Mouse (Mus musculus) cerebellum, adult 11 months (tissue): ENCODE measurements around the gene Mdn1.

Experiments
- DNase-seq: peaks from one replicate; pipeline ENCODE4 v3.0.0; 2022

Mdn1 gene

DNA sequence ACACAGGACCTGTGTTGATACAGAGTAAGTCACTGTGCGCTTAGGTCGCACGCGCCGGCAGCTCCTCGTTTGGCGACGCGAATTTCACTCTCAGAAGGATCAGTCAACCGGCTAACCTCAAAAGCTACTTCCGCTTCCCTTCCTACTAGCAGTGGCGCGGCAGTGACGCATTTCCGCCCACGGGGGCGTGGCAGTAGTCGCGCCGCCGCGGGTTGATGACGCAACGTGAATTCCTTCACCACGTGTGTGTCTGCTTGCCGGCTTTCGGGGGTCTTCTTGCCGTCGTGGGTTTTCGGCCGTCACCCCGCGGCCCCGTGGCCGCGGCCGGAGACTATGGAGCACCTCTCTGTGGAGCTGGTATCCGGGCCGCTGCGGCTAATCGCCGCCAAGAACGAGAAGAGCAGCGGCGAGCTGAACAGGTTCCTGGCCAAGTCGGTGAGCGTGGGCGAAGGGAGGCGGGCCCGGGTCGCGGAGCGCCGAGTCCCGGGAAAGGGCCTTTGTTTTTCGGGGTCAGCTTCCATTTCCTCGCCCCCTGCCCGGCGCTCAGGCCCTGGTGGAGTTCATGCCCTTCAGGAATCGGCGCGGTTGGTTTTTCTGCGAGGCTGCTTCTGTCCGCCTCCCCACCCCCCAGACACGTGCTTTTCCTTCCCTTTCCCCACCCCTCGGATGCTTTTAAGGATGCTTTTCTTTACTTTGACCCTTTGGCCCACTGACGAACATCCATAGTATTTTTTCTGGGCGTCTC lies at the start of gene Mdn1:
TSS of gene Mdn1 (plus strand) at position 202 of the 745 bp plus-strand sequence.
- peak; percentile 90 for DNase-seq

DNA sequence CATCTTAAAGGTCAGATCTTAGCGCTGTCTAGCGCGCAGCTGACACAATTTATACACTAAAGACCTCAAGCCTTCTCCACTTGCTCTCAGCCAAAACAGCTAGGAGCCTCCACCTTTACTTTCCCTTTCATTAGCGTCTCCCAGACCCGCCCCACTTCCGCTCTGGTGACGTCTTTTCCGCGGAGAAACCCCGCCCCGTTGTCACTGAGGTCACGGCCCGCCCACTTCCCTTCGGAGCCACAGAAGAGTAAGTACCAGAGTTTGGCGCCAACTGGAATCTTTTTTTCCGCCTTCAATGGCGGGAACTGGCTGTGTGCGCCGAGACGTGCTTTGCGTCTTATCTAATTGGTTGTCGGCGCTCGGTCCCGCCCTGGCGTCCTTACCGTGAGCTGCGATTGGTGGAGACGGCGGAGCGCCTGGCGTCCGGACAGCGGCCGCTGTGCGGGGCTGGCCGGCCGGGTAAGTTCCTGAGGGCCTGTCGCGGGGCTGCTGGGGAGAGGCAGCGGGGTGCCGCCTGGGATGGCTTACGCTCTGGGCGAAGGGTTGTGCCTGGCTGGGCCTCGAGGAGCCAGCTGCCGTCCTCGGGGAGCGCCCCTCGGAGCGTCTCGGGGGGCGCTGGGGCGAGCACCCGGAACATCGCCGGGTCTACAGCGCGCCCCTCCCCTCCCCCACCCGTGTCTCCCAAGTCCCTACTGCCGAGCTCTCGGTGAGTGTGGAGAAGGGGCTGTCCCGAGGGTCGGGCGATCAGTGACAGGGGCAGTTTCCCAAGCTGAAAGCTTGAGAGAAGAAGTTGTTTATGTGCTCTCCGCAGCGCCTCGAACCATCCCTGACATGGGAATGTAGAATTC lies 41.7 kb upstream of the Mdn1 start, which contains the start of gene Casp8ap2:
TSS of gene Casp8ap2 (plus strand) at position 418 of the 848 bp plus-strand sequence.
- DNase-seq: peak; percentile 99

DNA sequence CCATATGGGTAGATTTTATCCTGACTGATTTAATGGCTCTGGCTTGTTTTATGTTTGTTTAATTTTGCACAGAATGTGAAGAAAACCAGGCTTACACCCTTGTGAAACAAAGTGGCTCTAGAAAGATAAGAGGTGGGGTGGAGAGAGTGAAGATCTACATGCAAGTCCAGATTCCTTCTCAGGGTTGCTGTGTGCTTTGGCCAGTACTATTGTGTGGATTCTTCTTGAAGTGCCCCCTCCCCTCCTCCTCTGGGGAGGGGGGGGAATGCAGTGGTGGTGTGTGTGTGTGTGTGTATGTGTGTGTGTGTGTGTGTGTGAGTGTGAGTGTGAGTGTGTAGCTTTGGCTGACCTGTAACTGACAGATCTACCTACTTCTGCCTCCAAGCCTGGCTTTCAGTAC lies 35.3 kb upstream of the Mdn1 start:
- DNase-seq: no peak

DNA sequence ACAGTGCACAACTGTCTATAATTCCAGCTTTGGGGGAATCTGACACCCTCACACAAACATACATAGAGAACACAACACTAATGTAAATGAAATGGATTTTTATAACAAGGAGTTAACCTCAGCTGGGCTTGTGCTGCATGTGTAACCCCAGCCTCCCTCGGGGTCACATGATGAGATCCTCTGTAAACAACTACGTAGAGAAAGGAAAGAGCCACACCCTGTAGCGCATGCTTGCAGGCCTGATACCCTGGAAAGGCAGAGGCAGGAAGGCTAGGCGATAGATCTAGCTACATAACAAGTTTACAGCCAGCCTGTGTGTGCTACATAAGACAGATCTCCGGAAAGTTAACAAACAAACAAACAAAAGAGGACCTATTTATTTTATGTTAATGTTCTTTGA lies 5.2 kb upstream of the Mdn1 start:
- no peak for DNase-seq

DNA sequence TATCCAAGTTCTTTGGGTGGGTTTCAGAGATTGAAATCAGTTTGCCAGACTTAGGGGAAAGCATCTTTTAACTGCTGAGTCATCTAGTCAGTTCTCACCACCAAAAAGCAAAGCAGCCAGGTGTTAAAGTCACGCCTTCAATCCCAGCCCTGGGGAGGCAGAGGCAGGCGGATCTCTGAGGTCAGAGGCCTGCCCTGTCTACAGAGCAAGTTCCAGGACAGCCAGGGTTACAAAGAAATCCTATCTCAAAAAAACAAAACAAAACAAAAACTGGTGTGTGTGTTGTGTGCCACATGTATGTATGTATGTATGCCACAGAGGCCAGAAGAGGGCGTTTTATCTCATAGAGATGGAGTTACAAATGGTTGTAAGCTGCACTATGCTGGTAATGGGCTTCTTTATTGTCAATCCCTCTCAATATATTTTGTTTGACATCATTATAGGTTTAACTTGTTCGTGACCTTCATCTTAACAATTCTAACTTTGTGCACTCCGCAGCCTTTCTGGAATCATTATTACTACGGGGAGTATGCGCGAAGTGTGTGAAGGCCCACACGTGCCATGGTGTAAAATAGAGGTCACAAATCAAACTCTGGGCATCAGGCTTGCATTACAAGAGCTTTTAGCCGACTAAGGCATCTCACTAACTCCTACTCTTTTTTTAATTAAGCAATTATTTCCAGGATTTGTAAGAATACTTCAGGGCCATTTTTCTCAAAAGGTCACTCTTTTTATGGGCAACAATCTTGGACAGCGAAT lies 594 bp upstream of the Mdn1 start:
- DNase-seq: no peak

DNA sequence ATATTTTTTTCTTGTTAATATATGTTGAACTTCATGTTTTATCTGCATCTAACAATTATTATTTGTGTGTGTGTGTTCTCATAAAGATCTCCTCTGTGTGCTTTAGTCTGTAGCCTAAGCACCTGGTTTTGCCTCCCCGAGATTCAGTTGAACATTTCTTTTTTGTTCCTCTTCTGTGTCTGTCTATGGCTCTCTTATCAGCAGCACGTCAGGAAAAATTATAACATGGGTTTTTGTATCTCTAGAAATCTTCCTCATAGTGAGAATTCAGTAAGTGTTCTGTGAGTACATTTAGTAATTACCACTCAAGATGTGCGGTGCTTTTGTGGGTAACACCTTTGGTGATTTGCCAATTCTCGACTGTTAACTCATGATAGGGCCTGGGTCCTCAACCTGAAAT lies 8.9 kb downstream of the Mdn1 start:
- DNase-seq: no peak

DNA sequence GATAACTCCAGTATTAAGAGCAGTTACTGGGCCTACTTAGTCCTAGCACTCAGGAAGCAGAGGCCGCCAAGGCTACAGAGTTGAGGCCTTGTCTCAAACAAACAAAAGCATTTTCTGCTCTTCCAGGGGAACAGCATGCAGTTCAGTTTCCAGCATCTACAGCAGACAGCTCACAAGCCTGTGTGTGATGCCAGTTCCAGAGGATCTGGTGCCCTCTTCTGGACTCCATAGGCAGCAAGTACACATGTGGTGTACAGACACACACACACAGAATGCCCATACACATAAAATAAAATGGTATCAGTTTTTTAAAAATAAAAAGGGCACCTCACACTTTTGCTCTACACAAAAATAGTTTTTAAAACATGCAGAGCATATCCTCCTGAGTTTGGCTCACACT lies 11.4 kb downstream of the Mdn1 start:
- DNase-seq: no peak

DNA sequence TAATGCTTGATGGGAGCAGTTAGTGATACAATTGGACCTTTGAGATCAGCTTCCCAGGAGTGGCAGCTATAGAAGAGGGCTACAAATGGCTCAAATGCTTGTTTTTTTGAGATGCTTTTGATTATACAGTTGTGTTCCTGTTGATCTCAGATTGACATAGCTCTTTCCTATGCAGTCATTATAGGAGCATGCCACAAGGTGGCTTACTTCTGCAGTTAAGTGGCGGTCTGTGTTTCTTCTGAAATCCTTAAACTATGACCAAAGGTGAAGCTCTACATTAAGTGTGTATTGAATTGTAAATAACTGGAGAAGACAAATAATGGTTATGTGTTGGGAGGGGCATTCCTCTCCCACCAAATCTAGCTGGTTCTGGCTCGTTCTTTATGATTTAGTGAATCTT lies 12.9 kb downstream of the Mdn1 start:
- no peak for DNase-seq

DNA sequence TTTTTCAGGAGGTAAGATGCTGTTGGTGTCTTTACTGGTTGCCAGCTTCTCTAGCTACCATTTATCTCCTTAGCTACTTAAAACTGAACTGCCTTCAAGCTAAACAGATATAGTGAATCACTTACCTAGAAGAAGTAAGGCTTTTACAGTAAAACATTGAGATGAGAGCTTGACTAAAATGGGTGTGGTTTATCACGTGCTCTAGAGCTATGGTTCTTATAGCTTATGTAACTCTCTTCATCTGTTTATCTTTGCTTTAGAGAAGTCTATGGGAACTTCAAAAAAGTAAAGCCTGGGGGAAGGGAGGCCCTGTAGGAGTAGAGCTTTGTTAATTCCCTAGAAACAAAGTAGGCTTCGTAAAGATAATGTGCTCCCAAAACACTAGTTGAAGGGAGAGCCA lies 17.1 kb downstream of the Mdn1 start:
- no peak for DNase-seq

DNA sequence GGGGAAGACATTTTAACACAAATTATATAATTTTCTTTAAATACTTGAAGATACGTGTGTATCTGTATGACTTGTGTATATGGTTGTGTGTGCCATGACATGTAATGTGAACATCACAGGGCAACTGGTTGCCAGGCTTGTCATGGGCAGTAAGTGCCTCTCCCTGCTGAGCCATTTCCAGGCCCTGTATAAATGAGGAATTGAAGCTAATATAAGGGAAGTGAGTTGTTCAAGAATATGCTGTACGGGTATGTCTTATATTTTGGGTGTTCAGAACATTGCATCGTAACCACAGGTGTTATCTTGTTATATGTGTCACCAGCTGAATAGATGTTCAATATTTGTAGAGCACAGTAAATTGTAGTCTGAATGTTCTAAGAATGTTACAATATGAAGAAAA lies 20.6 kb downstream of the Mdn1 start:
- no peak for DNase-seq

DNA sequence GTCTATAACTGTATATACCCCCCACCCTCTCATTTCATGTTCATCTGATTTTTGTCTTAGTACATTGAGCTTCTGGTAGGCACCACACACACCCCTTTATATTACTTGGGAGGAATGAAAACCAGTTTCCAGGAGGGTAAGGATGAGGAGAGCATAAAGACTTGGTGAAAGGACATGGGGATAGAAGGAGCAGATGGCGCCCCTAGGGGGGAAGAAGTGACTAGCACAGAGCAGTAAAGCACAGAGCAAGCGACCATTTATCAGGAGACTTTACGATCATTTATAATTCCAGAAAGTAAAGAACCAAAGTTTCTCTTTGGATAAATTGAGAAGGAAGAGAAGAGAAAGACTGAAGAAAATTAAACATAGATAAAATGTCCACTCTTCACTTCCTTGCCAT lies 23.9 kb downstream of the Mdn1 start:
- DNase-seq: no peak

DNA sequence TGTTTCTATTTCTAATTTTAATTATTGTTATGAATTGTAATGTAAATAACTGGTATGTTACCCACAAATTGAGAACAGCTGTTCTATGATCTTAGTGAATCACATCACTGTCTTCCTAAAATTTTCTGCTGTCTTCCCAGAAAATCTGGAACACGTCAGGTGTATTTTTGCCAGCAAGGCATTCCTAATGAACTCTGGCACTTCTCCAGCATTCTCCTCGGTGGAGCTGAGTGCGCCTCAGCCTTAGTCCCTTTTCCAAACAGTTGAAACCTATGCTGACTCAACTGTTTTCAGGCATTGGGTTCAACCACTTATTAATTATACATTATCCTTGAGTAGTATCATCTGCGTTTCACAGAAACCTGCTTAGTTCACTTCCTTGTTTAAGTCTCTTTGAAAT lies 25.6 kb downstream of the Mdn1 start:
- DNase-seq: no peak

DNA sequence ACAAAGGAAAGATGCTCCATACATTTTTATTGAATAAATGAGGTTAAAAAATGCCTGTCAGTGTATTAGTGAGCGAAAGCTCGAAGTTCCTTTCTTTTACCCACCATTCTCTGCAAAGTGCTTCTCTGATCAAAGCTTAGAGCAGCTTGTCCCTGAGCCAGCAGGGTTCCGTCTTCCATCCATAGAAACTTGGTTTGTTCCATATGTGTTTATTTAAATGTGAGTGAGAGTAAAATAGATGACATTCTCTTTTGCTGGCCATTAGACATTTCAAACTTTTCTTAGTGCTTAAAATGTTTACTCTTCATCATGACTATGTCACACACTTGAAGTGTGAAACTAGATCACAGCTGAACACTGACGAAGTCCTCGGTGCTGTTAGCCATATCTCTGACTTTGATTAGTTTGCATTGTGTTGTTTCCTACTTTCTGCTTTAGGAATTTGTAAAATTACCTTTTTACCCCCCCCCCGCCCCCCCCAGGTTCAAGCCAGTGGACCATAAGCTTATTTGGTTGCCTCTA lies 26.2 kb downstream of the Mdn1 start:
- no peak for DNase-seq

DNA sequence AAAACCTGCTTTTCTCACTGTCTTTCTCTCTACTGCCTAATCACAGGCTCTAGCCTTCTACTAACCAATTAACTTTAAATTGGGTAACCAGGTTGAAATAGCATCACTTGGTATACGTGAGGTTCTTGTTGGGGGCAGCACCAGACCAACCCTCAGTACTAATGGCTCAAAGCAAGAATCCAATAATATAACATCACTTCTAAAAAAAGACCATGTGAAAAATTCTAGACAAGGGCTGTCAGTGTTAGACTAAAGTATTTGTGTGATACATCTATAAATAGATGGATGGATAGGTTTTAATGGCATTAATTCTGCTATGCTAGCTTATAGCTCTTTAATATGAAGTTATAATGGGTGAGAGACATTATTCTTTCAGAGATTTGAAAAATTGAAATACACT lies 60.8 kb downstream of the Mdn1 start:
- no peak for DNase-seq

DNA sequence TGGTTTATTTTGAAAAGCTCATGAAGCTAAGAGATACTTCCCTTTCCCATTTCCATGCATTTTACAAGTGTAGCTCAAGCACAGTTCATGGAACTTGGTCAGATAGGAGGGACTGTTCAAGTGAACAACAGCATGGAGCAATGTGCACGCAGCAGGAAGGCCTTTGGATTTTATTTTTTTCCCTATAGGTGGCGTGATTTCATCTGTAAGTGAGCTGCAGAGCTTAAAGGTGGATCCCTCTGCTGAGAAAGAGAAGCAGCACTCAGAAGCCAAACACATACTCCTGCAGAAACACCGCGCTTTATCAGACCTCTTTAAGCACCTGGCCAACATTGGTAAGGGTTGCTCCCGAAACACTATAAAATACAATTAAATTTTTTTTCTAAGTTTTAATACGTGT lies 88.5 kb downstream of the Mdn1 start:
- no peak for DNase-seq

DNA sequence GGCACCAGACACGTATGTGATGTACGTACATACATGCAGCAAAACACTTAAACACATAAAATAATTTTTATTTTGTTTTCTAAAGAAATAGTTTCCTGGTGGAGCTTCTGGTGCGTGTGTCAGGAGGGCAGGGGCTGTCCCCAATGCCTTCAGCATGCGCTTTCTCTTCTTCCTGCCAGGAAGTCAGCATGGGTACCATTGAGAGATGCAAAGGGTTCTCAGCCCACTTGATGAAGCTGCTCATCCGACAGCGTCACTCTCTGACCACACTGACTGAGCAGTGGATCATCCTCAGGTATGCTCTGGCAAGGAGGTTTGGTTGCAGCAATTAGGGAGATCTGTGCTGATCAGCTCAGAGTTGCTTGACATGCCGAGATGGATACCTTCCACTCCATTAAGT lies 91.5 kb downstream of the Mdn1 start:
- DNase-seq: no peak

DNA sequence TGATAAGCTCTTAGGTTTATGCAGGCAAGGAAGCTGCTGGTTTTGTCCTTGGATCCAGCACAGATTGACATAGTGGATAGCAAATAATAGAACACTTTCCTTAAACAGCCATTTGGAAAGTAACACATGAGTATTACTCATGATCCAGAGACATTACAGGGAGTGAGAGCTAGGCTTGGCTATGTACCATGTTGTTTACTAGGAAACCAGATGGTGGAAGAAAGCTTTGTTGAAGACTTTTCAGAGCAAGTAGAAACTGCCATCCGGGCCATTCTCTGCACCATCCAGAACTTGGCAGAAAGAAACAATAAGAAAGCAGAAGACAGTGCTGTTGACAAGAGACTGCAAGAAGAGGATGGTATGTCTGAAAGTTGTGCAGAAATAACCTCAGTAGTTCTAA lies 93.8 kb downstream of the Mdn1 start:
- no peak for DNase-seq

DNA sequence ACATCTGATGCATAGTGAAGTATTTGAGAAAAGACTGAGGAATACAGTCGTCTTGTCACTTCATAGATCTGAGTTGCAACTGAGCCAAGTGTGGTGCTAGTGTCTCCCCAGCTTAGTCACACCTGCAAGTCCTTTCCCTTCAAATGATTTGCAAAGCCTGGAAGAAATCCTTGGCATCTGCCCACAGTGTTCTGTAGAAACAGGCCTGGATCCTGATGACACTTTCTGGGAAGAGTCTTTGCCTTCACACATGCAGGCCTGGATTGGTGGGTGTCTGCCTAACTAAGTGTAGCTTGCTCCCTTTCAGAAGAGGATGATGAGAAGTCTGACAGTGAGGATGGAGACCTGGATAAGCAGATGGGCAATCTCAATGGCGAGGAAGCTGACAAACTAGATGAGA lies 100.5 kb downstream of the Mdn1 start:
- no peak for DNase-seq

DNA sequence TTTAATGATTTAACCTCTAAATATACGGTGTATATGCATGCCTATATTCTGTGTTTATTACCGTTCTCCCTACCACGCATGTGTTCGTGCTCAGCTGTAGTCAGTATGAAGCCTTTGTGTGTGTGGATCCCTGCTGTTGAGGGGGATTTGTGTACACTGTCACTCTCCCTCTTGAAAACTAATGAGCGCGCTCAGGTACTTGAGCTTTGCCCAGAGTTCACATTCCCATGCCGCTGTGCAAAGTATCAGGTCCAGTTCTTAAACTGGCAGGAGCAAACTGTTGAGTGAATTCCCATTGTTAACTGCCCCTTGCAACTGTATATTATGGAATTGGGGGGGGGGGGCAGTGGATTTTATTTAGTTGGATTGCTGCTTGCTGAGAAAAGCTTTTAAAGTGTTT lies 110.6 kb downstream of the Mdn1 start:
- no peak for DNase-seq

DNA sequence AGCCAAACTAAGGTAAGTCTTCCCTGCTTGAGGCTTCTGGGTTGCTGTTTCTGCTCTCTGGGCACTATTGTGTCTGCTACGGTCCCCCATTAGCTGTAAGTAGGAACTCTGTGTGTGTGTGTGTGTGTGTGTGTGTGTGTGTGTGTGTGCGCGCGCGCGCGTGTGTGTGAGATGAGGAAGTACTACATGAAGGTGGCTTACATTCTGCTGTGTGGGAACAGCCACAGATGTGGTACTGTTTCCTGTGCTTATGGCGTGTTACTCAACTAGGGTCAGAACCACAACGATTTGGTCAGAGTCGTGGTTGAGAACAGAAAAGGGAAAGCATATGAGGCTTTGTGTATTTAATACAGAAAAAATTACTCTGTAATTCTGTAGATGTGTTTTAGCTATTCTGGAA lies 111.1 kb downstream of the Mdn1 start:
- DNase-seq: no peak

DNA sequence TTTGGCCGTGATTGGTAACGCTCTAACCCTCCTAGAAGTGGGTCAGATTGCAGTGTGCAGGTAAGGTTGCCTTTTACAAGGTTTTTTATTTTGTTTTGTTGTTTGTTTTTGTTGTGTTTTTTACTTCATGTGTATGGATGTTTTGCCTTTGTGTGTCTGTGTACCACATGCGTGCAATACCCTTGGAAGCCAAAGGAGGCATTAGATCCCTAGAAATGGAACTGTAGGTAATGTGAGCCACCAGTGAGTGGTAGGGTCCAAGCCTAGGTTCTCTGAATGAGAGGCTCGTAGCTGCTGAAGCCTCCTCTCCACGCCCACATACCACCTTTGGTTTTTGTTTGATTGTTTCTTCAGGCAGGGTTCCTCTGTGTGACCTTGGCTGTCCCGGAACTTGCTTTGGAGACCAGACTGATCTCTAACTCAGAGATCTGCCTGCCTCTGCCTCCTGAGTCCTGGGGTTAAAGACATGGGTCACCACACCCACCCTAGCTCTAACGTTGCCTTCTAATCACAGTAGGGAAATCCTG lies 113.4 kb downstream of the Mdn1 start:
- DNase-seq: no peak

DNA sequence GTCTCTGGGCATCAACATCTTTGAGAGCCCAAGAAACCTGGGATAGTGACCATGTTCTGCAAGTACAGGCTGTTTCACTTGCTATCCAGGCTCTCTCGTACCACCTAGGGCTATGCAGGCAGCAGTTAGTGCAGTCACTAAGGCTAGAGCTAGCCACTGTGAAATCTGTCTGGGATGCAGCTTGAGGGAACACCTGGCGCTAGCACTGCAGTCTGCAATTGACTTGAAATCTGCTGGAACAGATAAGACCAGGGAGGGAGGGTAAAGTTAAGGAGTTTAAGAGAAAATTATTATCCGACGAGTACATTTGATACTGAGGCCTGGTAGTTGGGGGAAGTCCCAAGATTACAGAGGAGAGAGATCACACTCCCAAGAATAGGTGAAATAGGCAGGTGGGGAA lies 123.1 kb downstream of the Mdn1 start:
- no peak for DNase-seq

DNA sequence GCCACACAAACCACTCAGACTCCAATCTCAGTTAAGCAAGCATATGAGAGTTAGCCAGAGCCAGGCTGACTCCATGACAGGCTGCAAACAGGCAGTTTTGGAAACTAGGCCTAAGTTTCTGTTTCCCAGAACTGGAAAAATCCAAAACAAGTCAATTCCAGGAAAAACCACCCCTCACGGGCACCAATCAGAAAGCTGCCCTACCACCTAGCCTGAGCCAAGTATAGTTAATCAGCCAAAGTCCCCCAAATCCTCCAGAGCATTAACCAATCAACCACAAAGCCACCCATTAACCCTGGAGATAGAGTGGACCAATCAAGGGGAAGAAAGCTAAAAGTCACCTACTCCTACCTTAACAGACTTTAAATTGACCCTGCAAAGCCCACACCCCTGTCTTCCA lies 130.2 kb downstream of the Mdn1 start:
- DNase-seq: no peak
